Mouse (Mus musculus) frontal cortex, adult 2 months (tissue): Measurements from ENCODE around the gene Pld4. TPM values are rescaled to one million over a fixed set of nuclear protein-coding genes. Genes with fewer than 3 reads are reported as not detected.

Experiments
- polyA plus RNA-seq: library from polyadenylated mRNA; depleted of rRNA; stranded (reverse); fragments of >200 nt; gene quantifications from 2 replicates; pipeline ENCODE4 v1.2.3, GENCODE M21; 2012; rRNA removed

The Pld4 gene
- polyA plus RNA-seq, 1 experiment: 20.4 TPM

Other genes with a start within 250 kb of the Pld4 start
- 116 and 119 TPM in 2 replicates for gene Tmem179, start 243.9 kb upstream of the Pld4 start, polyA plus RNA-seq
- 87.3 and 106 TPM in 2 replicates for gene Inf2, start 171.9 kb upstream of the Pld4 start, polyA plus RNA-seq
- gene Adssl1, start 140.6 kb upstream of the Pld4 start, polyA plus RNA-seq: 32.6 and 33.0 TPM in 2 replicates
- gene Siva1, start 116.0 kb upstream of the Pld4 start, polyA plus RNA-seq: 24.4 and 30.2 TPM in 2 replicates
- gene Akt1, start 85.8 kb upstream of the Pld4 start, polyA plus RNA-seq: 174 and 175 TPM in 2 replicates
- gene Zbtb42, start 81.8 kb upstream of the Pld4 start, polyA plus RNA-seq: 0.90 and 1.4 TPM in 2 replicates
- gene Cep170b, start 40.2 kb upstream of the Pld4 start, polyA plus RNA-seq: 107 and 119 TPM in 2 replicates
- 1.5 and 1.9 TPM in 2 replicates for gene Ahnak2, start 42.0 kb downstream of the Pld4 start, polyA plus RNA-seq
- gene Clba1, start 48.3 kb downstream of the Pld4 start, polyA plus RNA-seq: 13.8 and 14.1 TPM in 2 replicates
- gene Cdca4, start 68.8 kb downstream of the Pld4 start, polyA plus RNA-seq: 10.2 and 10.6 TPM in 2 replicates
- gene Gpr132, start 107.6 kb downstream of the Pld4 start, polyA plus RNA-seq: 0.10 and 0.15 TPM in 2 replicates
- gene Jag2, start 169.1 kb downstream of the Pld4 start, polyA plus RNA-seq: 43.0 and 48.3 TPM in 2 replicates
- 19.0 and 22.4 TPM in 2 replicates for gene Nudt14, start 181.5 kb downstream of the Pld4 start, polyA plus RNA-seq
- 70.7 and 75.5 TPM in 2 replicates for gene Btbd6, start 215.8 kb downstream of the Pld4 start, polyA plus RNA-seq
- 46.5 and 51.5 TPM in 2 replicates for gene Brf1, start 240.0 kb downstream of the Pld4 start, polyA plus RNA-seq